Mouse (Mus musculus) naive thymus-derived CD4-positive, alpha-beta T cell, adult 2 months (primary cell): ENCODE data around the gene Slamf6.
"Not testable (repeated sequence)": the region's sequence is repeated elsewhere in the genome, so short reads cannot be mapped to it uniquely, and the experiment has no call there.

Experiments
- DNase-seq: peaks from one replicate; pipeline ENCODE4 v3.0.0-alpha.2; 2011; ENCODE audit warnings: low read depth

Gene Slamf6

DNA sequence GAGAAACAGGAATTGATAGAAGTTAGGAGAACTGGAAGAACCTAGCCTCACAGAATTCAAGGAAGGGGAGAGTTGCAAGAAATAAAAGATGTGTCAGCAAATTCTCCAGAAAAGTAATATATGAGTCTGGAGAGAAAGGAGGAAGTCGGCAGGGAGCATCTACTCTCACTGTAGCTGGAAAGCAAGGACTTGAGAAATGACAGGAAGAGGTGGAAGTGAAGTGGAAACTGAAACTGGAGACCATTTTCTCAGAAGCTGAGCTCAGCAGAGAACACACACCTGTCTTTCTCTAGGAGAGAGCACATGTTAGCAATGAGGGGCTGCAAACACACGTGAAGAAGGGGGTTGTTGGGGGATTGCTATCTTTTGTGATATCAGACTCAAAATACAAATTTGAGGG, 40.1 kb downstream of the Slamf6 start:
- DNase-seq, result no peak

DNA sequence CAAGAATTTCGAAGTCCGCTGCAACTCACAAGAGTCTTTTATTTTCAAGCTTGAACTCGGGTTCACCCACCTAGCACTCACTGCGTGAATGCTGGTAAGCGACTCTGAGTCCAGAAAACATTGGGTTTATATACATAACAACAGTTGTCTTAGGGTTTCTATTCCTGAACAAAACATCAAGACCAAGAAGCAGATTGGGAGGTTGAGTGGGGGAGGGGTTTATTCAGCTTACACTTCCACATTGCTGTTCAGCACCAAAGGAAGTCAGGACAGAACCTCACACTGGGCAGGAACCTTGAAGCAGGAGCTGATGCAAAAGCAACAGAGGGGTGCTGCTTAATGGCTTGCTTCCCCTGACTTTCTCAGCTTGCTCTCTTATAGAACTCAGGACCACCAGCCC, 43.4 kb downstream of the Slamf6 start:
- DNase-seq, result no peak

DNA sequence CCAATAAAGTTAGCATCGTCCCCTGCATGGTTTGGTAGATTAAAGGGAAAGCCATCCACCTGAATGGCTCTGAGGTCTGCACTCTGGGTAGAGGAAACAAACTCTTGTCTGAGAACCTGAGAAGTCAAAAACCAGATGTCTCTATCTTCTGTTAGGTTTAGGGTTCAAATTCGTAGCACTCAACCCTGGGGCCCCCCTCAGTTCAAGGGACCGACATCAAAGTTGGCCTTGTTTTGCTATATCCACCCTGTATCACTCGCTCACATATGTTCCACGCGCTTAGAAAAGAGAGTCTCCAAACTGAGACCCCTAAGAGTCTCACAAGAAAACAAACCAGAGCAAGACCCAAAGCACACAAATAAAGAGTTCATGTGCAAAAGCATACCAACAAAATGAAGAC, 44.4 kb downstream of the Slamf6 start:
- no peak for DNase-seq

DNA sequence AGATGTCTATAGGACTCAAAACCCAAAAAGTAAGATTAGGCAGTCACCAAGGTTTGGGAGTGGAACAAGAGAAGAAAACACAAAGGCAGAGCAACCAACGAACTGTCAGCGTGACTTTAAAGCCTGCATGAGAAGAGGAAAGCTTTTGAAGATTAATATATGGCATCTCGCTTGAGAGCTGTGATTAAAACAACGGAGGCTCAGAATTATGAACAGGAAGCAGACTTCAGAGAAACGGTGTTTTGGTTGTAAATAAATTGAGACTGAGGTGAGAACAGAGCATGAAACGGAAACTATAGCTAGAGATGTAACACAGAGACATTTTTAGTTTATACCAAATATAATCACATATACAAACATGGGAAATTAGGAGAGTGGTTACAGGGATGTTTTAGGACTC, 46.3 kb downstream of the Slamf6 start:
- peak; percentile 75 for DNase-seq

DNA sequence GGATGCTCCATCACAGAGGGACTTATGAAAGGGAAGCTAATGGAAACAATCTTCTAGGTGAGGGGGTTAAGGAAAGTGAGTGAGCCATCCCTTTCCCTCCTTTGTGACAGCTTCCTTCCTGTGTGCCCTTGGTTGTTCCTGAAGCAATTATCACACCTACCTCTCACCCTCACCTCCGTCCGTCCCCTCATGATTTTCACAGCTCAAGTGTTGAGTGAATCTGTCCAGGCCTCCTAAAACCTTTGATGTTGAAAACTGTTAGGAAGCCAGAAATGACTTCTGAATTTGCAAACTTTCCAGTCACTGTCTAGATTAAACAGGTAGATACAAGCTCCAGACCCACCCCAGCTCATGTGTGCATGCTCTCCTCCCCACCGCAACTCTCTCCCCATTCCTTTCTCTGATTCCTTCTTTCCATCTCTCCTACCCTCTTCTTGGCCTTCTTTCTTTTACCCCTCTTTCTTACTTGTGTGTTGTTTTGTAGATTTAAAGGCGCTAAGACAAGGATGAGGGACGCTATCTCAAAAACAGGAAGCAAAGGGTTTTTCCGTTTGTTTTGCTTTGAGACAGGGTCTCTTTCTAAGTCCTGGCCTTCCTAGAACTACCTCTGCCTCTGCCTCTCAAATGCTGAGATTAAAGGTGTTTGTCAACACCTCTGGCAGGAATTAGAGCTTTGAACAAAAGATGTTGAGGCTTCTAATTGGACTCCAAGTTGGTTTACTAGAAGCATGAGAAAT, 48.9 kb downstream of the Slamf6 start:
- DNase-seq, result peak; percentile 69

- no peak for DNase-seq
Measured at GRCm38 (mm10) chr1:171969221-171969620, 51.9 kb downstream of the Slamf6 start.

DNA sequence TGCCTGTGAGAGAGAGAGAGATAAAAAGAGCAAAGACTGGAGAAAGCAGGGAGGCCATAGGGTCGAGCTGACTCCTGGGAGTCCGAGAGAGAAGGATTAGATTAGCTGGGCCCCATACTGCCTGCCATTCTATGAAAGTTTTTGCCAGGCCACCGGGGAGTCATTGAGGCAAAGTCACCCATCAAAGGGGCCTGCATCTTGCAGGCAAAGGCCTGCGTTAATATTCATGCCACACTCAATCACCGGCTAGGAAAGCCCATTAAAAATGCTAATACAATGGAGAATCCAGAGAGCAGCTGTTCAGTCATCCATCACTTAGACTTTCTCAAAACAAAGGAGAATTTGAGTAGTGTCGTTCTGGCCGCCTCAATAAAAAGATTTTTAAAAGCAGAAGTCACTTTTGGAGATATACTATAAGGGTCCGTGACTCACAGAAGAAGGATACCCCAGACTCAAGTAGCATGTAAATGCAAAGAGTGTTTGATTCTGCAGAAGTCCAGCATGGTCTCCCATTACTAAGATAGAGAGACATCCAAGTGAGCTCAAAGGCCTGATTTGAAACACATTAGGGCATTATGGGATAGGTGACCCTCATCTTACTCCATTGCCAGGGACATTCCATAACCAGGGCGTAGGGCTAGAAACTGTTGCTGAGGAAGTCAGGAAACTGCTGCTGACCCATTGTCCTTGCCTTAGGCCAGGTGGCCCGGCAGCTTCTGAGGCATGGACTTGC, 53.7 kb downstream of the Slamf6 start:
- DNase-seq, result no peak

DNA sequence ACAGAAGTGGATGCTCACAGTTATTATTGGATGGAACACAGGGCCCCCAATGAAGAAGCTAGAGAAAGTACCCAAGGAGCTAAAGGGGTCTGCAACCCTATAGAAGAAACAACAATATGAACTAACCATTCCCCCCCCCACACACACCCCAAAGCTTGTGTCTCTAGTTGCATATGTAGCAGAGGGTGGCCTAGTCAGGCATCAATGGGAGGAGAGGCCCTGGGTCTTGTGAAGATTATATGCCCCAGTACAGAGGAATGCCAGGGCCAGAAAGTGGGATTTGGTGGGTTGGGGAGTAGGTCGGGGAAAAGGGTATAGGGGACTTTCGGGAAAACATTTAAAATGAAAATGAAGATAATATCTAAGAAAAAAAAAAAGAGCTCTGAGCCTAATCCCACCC, 57.0 kb downstream of the Slamf6 start:
- not testable (repeated sequence) for DNase-seq

DNA sequence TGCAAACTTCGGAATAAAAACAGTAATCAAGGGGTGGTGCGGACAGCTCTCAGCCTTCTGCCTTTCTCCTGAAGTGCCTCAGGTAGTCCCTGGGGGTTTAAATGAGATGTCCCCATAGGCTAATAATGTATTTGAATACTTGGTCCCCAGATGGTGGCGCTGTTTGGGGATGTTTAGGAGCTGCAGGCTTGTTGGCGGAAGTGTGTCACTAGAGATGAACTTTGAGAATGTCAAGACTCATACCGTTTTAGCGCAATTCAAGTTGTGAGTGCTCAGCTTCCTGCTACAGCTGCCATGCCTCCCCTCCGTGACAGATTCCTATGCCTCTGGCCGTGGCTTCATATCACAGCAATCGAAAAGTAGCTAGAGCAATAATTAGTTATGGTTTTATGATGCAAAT, 58.1 kb downstream of the Slamf6 start:
- no peak for DNase-seq

DNA sequence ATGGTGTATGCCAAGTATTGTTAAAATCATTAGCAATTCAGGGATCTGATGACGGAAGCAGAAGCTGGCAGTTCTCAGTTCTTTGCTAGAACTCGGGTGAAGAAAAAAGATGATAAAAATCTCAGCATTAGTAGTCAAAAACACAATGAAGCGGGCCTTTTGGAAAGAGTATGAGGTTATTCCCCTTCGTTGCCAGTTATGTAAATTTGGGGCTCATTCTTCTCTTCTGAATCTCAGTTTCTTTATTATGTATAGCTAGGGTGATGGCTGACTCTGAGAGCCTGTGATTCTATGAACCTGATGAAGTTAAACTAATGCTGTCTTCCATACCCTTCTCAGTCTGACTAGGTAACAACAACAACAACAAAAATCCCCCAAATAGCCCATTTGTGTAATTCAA, 58.5 kb downstream of the Slamf6 start:
- no peak for DNase-seq

- DNase-seq, result no peak
Measured at GRCm38 (mm10) chr1:171976826-171977539, 59.7 kb downstream of the Slamf6 start.

GRCm38 (mm10) chr1:171977891-171978290, 60.6 kb downstream of the Slamf6 start:
- no peak for DNase-seq

DNA sequence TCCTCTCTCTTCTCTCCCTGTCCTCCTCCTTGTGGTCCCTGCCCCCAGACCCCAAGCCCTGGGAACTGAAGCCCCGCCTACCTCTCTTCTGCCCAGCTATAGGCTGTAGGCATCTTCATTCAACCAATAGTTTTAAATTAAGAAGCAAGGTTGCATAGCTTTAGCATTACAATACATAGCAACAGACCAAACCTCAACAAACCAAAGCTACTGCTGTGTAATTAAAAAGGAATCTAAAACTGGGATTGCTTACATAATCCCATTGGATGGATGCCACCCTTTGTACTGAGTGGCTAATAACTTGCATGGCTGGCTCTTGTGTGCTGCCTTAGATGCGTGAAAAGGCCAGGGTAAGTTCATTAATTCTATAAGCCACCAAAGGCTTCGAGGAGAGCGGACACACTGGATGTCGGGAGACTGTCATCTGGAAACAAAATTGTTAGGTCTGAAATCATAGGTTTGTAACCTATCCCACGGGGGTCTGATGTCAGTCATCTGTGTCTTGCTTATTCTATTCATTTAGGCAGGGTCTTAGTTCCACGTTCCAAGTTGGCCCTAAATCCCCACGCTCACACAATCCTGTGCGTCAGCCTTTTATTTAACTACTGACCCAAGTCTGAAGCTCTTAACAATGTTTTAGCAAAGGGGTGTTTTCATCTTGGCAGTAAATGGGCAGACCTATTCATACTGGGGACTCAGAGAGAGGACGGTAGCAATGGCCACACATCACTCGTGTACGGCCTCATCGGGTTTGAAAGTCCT, 62.8 kb downstream of the Slamf6 start:
- DNase-seq, result no peak

GRCm38 (mm10) chr1:171982170-171982569, 64.9 kb downstream of the Slamf6 start:
- DNase-seq, result no peak

DNA sequence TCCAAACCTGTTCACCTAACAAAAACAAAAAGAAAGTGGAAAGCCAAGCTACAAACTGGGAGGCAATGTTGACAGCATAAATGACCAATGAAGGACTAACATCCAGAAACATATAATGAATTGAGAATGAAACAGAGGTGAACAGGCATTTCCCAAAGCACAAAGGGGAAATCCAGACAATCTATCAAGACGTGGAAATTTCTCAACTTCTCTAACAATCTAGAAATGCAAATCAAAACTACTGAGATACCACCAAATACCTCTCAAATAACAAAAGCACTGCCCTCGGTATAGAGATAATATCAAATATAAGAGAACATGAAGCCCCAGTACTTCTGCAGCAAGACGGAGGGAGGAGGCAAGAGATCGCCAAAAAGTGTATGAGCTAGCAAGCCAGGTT, 65.4 kb downstream of the Slamf6 start:
- DNase-seq, result no peak

DNA sequence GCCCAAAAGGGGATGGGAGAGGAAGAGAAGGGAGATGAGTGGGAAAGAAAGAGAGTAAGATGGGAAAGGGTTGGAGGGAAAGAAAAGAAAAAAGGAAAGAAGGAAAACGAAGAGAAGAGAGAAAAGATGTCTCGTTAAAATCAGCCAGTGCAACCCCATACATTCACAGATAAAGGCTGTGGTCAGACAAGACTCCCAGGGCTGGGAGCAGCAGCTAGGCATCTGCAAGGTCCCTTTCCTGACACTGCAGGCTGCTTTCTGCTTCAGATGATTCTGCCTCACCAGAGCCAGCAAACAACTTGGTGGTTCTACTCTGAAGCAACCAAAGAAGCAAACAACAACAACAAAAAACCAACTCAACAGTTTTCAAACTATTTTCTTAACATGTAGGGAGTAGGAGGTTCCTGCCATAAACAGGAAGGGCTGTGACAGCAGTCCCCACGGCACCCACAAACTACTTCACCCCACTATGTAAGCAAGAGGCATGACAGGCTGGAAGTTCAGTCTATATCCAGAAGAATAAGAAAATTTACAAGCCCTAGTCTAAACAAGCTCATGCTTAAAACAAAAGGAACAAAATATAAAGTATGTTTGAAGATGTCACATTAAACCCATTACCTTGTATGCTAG, 66.2 kb downstream of the Slamf6 start:
- peak; percentile 40 for DNase-seq

- DNase-seq, result no peak
Measured at GRCm38 (mm10) chr1:171984121-171984520, 66.8 kb downstream of the Slamf6 start.

DNA sequence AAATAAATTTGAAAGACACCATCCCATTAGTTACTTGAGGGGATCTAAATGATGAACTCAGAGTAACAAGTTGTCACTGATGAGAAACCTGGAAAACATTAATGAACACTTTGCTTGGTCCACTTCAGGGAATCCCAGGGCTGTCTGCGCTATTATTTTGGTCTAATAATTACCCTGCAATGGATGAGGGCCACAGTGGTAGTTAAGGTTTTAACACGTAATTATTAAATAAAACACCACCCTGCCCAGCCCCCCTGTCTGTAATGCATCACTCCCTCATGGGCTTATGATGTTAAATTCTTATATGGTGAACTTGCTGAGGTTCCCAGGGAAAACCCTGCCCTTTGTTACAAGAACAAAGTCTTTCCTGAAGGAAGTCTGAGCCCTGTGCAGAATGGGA, 74.6 kb downstream of the Slamf6 start:
- no peak for DNase-seq

DNA sequence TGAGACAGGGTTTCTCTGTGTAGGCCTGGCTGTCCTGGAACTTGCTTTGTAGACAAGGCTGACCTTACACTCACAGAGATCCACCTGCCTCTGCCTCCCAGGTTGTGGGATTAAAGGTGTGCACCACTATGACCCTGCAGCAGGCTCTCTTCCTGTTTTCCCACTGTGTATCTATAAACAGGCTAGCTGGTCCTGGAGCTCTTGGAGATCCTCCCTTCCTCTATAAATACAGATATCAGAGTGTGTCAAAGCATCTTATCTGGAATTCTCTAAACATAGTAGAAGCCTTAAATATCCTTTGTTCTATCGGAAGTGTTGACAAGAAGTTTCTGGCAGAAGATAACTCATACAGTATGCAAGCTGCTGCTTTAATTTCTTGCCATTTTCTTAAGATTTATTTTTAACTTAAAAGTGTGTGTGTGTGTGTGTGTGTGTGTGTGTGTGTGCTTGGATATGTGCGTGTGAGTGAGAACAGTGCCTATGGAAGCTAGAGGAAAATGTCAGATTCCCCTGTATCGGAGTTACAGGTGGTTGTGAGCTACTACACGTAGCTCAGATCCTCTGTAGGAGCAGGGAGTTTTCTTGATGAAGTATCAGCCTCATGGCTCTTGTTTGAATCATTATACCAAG, 75.7 kb downstream of the Slamf6 start:
- DNase-seq, result no peak

DNA sequence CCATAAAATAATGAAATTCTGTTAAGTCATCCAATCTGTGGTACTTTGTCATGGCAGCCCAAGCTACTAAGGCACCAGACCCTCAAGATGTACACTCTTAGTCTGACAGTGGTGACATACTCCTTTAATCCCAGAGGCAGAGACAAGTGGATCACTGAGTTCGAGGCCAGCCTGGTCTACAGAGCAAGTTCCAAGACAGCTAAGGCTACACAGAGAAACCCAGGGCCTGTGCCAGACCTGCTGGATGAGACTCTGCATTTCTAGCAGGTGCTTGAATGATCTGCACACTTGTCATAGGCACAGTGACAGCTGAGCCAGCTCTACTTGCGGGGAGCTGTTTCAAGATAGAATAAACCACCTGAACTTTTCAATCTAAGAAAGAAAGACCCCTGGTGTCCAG, 77.2 kb downstream of the Slamf6 start:
- no peak for DNase-seq
